ENCODE assay signal across 18 mouse cellular contexts in the genomic region with DNA sequence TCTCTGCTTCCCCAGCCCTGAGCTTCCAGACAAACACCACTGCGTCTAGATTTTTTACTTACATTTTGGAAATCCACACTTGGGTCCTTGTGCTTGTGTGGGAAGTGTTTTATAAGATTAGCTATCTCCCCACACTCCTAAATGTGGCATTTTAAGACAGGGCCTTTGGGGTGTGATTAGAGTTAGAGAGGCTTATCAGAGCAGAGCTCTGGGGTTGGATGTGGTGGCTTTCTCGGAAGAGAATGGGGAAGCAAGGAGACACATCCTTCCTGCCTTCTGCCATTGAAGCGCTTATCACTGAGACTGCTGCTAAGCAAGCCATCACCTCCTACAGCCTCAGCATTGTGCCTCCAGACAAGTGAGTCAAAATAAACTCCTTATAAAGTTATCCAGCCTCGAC.
"Had no signal": no experiment of that assay in that cellular context is flagged by ENCODE, and none has a peak within 500 bp of the region (broad histone marks: within the 10 kb centered on the region; RNA-seq: fewer than 3 reads in every experiment).

No protein-coding gene starts in this region.

- H3K4me1 ChIP-seq: liver, embryonic 15.5 days; midbrain, embryonic 13.5 days had no signal

- H3K4me2 ChIP-seq: limb, embryonic 12.5 days; limb, embryonic 15.5 days; liver, embryonic 15.5 days; midbrain, embryonic 13.5 days; neural tube, embryonic 13.5 days had no signal

- ATAC-seq: intestine, embryonic 16.5 days; midbrain, embryonic 13.5 days; midbrain, embryonic 16.5 days had no signal

- H3K36me3 ChIP-seq: limb, embryonic 12.5 days; limb, embryonic 15.5 days; liver, embryonic 15.5 days; midbrain, embryonic 10.5 days; midbrain, embryonic 13.5 days; neural tube, embryonic 13.5 days had no signal

- H3K27ac ChIP-seq: limb, embryonic 12.5 days; limb, embryonic 15.5 days; liver, embryonic 15.5 days; macrophage; midbrain, embryonic 10.5 days; midbrain, embryonic 13.5 days; neural tube, embryonic 13.5 days had no signal

- H3K27me3 ChIP-seq: limb, embryonic 12.5 days; limb, embryonic 15.5 days; liver, embryonic 15.5 days; midbrain, embryonic 13.5 days; neural tube, embryonic 13.5 days had no signal

- H3K9ac ChIP-seq: limb, embryonic 12.5 days; limb, embryonic 15.5 days; liver, embryonic 15.5 days; midbrain, embryonic 13.5 days; neural tube, embryonic 13.5 days had no signal

- H3K9me3 ChIP-seq: limb, embryonic 12.5 days; limb, embryonic 15.5 days; liver, embryonic 15.5 days; midbrain, embryonic 10.5 days; midbrain, embryonic 13.5 days; neural tube, embryonic 13.5 days had no signal

- H3K4me3 ChIP-seq: limb, embryonic 12.5 days; limb, embryonic 15.5 days; liver, embryonic 15.5 days; midbrain, embryonic 10.5 days; midbrain, embryonic 13.5 days; myocyte; neural tube, embryonic 13.5 days had no signal

- DNase-seq: kidney, adult 18-20 months; kidney, adult 9 months; kidney, postnatal 14 days; kidney, postnatal 4 days; left cerebral cortex, postnatal 4 days; lung, adult 18-20 months; lung, postnatal 14 days; thymus, postnatal 25 days had no signal
